Mouse (Mus musculus) mature B cell (primary cell): ENCODE measurements around the gene Shroom3.

Source experiments
- in situ Hi-C: fragments of 300-500 bp; cut with MboI; formaldehyde crosslinking; loops from 2 replicates; pipeline ENCODE4 v1.14.3; 2019

Gene Shroom3

GRCm38 (mm10) chr5:92808503-92809415 lies 125.5 kb downstream of the Shroom3 start:
- in situ Hi-C loops: no loop called here

- in situ Hi-C loops: no loop called here
Observed at GRCm38 (mm10) chr5:92809416-92809750, 126.1 kb downstream of the Shroom3 start.

- in situ Hi-C loops: no loop called here
Observed at GRCm38 (mm10) chr5:92810922-92811533, 127.8 kb downstream of the Shroom3 start.

- in situ Hi-C loops: no loop called here
Observed at GRCm38 (mm10) chr5:92811761-92812160, 128.5 kb downstream of the Shroom3 start.

- in situ Hi-C loops: no loop called here
Observed at GRCm38 (mm10) chr5:92812936-92813335, 129.7 kb downstream of the Shroom3 start.

GRCm38 (mm10) chr5:92813562-92813961 lies 130.3 kb downstream of the Shroom3 start:
- in situ Hi-C loops: no loop called here

GRCm38 (mm10) chr5:92814621-92815020 lies 131.4 kb downstream of the Shroom3 start:
- in situ Hi-C loops: no loop called here

- in situ Hi-C loops: no loop called here
Observed at GRCm38 (mm10) chr5:92817122-92817822, 134.0 kb downstream of the Shroom3 start.

- in situ Hi-C loops: no loop called here
Observed at GRCm38 (mm10) chr5:92821370-92821769, 138.1 kb downstream of the Shroom3 start.

GRCm38 (mm10) chr5:92823495-92823894 lies 140.3 kb downstream of the Shroom3 start:
- in situ Hi-C loops: no loop called here

- in situ Hi-C loops: no loop called here
Observed at GRCm38 (mm10) chr5:92824304-92825009, 141.2 kb downstream of the Shroom3 start.

GRCm38 (mm10) chr5:92830391-92830790 lies 147.2 kb downstream of the Shroom3 start:
- in situ Hi-C loops: no loop called here

GRCm38 (mm10) chr5:92834513-92834912 lies 151.3 kb downstream of the Shroom3 start:
- in situ Hi-C loops: no loop called here

GRCm38 (mm10) chr5:92837311-92837710 lies 154.1 kb downstream of the Shroom3 start:
- in situ Hi-C loops: no loop called here

GRCm38 (mm10) chr5:92838351-92838784 lies 155.1 kb downstream of the Shroom3 start:
- in situ Hi-C loops: no loop called here

- in situ Hi-C loops: no loop called here
Observed at GRCm38 (mm10) chr5:92839314-92839713, 156.1 kb downstream of the Shroom3 start.

GRCm38 (mm10) chr5:92841474-92841873 lies 158.2 kb downstream of the Shroom3 start:
- in situ Hi-C loops: no loop called here

GRCm38 (mm10) chr5:92842417-92842816 lies 159.2 kb downstream of the Shroom3 start:
- in situ Hi-C loops: no loop called here

GRCm38 (mm10) chr5:92842881-92843280 lies 159.6 kb downstream of the Shroom3 start:
- in situ Hi-C loops: no loop called here

GRCm38 (mm10) chr5:92843850-92844785 lies 160.9 kb downstream of the Shroom3 start:
- in situ Hi-C loops: no loop called here

GRCm38 (mm10) chr5:92849743-92850142 lies 166.5 kb downstream of the Shroom3 start:
- in situ Hi-C loops: no loop called here
